Mouse (Mus musculus) G1E (cell line): ENCODE data around the gene Gm49450. TPM values are rescaled to one million over a fixed set of nuclear protein-coding genes. Genes with fewer than 3 reads are reported as not detected.

Experiments used
- ATAC-seq: 2 replicates; pipeline ENCODE4 v1.8.0; 2016; ENCODE audit warnings: mild to moderate bottlenecking; ENCODE audit not compliant: insufficient number of reproducible peaks, poor library complexity, low FRiP score, severe bottlenecking; ENCODE audit errors: extremely low read depth
- DNase-seq: peaks from one replicate; pipeline ENCODE4 v3.0.0; 2012; ENCODE audit warnings: low spot score
- H3K27me3 ChIP-seq: 2 replicates; pipeline ENCODE4 v1.6.1; 2012; ENCODE audit warnings: mild to moderate bottlenecking, low read length, inconsistent platforms; ENCODE audit not compliant: insufficient read depth
- H3K36me3 ChIP-seq: replicated peaks from 2 replicates; pipeline ENCODE3; 2012; ENCODE audit warnings: mild to moderate bottlenecking, inconsistent platforms
- H3K4me1 ChIP-seq: 2 replicates; pipeline ENCODE4 v1.6.1; 2012; ENCODE audit warnings: low read depth, low read length, inconsistent platforms, mixed read lengths; ENCODE audit not compliant: insufficient read depth
- H3K4me3 ChIP-seq: 2 replicates; pipeline ENCODE4 v1.5.1; 2012; ENCODE audit warnings: low read depth, mild to moderate bottlenecking, inconsistent platforms, low read length, moderate library complexity, mixed read lengths
- H3K9me3 ChIP-seq: replicated peaks from 2 replicates; pipeline ENCODE4 v1.6.1; 2012; ENCODE audit warnings: inconsistent platforms
- CTCF ChIP-seq: IDR thresholded peaks from 2 replicates; pipeline ENCODE4 v1.5.1; 2012; ENCODE audit warnings: low read depth, low read length, inconsistent platforms, mixed read lengths
- GATA1 ChIP-seq: IDR thresholded peaks from 2 replicates; pipeline ENCODE4 v1.6.1; 2012; ENCODE audit warnings: borderline replicate concordance, low read length, inconsistent platforms, mixed read lengths
- GATA2 ChIP-seq: IDR thresholded peaks from 2 replicates; pipeline ENCODE4 v1.6.1; 2012; ENCODE audit warnings: low read depth, low read length, inconsistent platforms, borderline replicate concordance
- POLR2AphosphoS5 ChIP-seq: IDR thresholded peaks from 2 replicates; pipeline ENCODE4 v1.6.1; 2012; ENCODE audit warnings: low read depth, low read length, inconsistent platforms; ENCODE audit not compliant: insufficient replicate concordance
- TAL1 ChIP-seq: conservative IDR thresholded peaks from 2 replicates; pipeline ENCODE4 v1.6.1; 2012; ENCODE audit warnings: low read depth, low read length, inconsistent platforms, mixed read lengths
- polyA plus RNA-seq: library from polyadenylated mRNA; stranded (reverse); fragments of >175 nt; gene quantifications from 2 replicates; pipeline ENCODE4 v1.2.3, GENCODE M21; 2012
- total RNA-seq, 2 experiments: library from RNA; stranded (forward) in 1 of 2; stranded (reverse) in 1 of 2; fragments of 200-1000 nt in 1 of 2; fragments of >200 nt in 1 of 2; fragmentation: Nextera tagmentation in 1 of 2; gene quantifications; 2 replicates each; pipeline ENCODE4 v1.2.3; 2014 to 2017

Gene Gm49450
- total and polyA plus RNA-seq, 3 experiments: not detected

GRCm38 (mm10) chr15:98985982-98986715 lies 32.8 kb upstream of the Gm49450 start:
- TF ChIP-seq POLR2AphosphoS5 (no peak), TAL1 (no peak), GATA1 (no peak), GATA2 (no peak), CTCF (no peak)
- DNase-seq (no peak), ATAC-seq (no peak)
- no peaks in the 10 kb centered on the region for H3K36me3 ChIP-seq
- H3K4me3 ChIP-seq: peak overlapping the region; percentile 68
- peaks cover 33% of the 10 kb centered on the region for H3K4me1 ChIP-seq
- H3K27me3 ChIP-seq: peaks cover 3% of the 10 kb centered on the region
- no peaks in the 10 kb centered on the region for H3K9me3 ChIP-seq

GRCm38 (mm10) chr15:98985240-98985981 lies 32.1 kb upstream of the Gm49450 start:
- no peaks in the 10 kb centered on the region for H3K9me3 ChIP-seq
- H3K36me3 ChIP-seq: no peaks in the 10 kb centered on the region
- DNase-seq (peak; percentile 55), ATAC-seq (peak; percentile 57; the same call in 1 of the 2 replicates)
- peaks cover 4% of the 10 kb centered on the region for H3K27me3 ChIP-seq
- TF ChIP-seq TAL1 (no peak), POLR2AphosphoS5 (no peak), CTCF (no peak), GATA1 (no peak), GATA2 (no peak)
- H3K4me1 ChIP-seq: peaks cover 26% of the 10 kb centered on the region
- peak overlapping the region; percentile 68 for H3K4me3 ChIP-seq

- peaks cover 21% of the 10 kb centered on the region for H3K4me1 ChIP-seq
- no peaks in the 10 kb centered on the region for H3K9me3 ChIP-seq
- ATAC-seq: no peak
- H3K4me3 ChIP-seq: peak overlapping the region; percentile 13; the same call in 1 of the 2 replicates
- H3K27me3 ChIP-seq: peaks cover 10% of the 10 kb centered on the region
- no peak for DNase-seq
- no peaks in the 10 kb centered on the region for H3K36me3 ChIP-seq
- no peak for TF ChIP-seq TAL1
- no peak for TF ChIP-seq POLR2AphosphoS5
- no peak for TF ChIP-seq GATA2
- no peak for TF ChIP-seq CTCF
- TF ChIP-seq GATA1: no peak
Observed at GRCm38 (mm10) chr15:98984681-98985080, 31.3 kb upstream of the Gm49450 start.

GRCm38 (mm10) chr15:98983431-98984081 lies 30.2 kb upstream of the Gm49450 start:
- DNase-seq (no peak), ATAC-seq (no peak)
- peaks cover 14% of the 10 kb centered on the region for H3K27me3 ChIP-seq
- H3K9me3 ChIP-seq: no peaks in the 10 kb centered on the region
- no peak overlapping the region for H3K4me3 ChIP-seq
- peaks cover 12% of the 10 kb centered on the region; the same call in 1 of the 2 replicates for H3K4me1 ChIP-seq
- H3K36me3 ChIP-seq: no peaks in the 10 kb centered on the region
- TF ChIP-seq CTCF (no peak), GATA2 (no peak), GATA1 (no peak), POLR2AphosphoS5 (no peak), TAL1 (no peak)

GRCm38 (mm10) chr15:98982100-98982499 lies 28.7 kb upstream of the Gm49450 start:
- ATAC-seq (no peak), DNase-seq (no peak)
- Histone ChIP-seq H3K36me3 (no peaks in the 10 kb centered on the region), H3K4me1 (peaks cover 17% of the 10 kb centered on the region; the same call in 1 of the 2 replicates), H3K9me3 (no peaks in the 10 kb centered on the region), H3K27me3 (peaks cover 28% of the 10 kb centered on the region), H3K4me3 (no peak overlapping the region)
- TF ChIP-seq TAL1 (no peak), GATA2 (no peak), POLR2AphosphoS5 (no peak), CTCF (no peak), GATA1 (no peak)
